Mouse (Mus musculus): ENCODE data around the gene Lrba.
A peak's percentile ranks its signal among the peaks of the same experiment; 100 is the strongest.

The Lrba gene

DNA sequence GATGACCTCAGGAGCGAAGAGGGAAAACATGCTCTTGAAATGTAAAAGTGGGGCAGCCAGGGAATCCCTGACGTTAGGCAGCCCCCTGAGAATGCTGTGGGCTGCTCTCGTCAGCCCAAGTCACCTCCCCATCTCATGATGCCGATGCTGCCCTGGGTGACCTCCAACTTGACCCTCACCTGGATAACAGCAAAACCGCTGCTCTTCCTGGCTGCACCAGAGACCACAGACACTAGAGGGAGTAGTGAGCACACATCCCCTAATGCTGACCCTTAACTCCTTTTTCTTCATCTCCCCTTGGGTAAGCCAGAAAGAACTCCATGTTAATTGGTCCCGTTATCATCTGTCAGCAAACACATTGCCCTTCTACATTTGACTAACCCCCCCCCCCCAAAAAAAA is 572.2 kb downstream of the Lrba start:
- no peak for DNase-seq (ENCODE audit: low read depth, low spot score)

- no peak for DNase-seq (ENCODE audit: low read depth, low spot score)
Observed at GRCm38 (mm10) chr3:86797871-86798460, 573.5 kb downstream of the Lrba start.

GRCm38 (mm10) chr3:86799041-86799440 is 574.6 kb downstream of the Lrba start:
- DNase-seq (ENCODE audit: low read depth, low spot score), result no peak

DNA sequence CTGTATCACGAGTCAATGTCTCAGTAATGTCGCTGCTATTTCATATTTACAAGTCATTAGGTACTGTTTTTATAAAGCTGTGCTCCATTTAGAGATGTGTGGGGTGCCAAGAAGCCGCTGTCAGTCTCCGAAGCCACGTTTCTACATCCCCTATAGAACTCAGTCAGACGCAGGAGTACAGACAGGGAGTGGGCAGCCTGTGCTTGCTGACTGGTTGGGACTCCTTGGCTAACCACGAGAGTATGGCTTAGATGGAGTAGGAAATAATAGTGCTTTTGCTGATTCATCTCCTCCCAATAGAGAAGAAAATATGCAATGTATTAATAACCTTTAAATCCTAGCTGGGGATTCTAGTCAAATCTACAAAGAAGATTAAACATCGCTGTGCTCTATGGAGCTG is 576.4 kb downstream of the Lrba start:
- DNase-seq (ENCODE audit: low read depth, low spot score), result no peak

GRCm38 (mm10) chr3:86802825-86803224 is 578.3 kb downstream of the Lrba start:
- DNase-seq (ENCODE audit: low read depth, low spot score), result no peak

GRCm38 (mm10) chr3:86804265-86804664 is 579.8 kb downstream of the Lrba start:
- peak; percentile 85 for DNase-seq (ENCODE audit: low read depth, low spot score)

DNA sequence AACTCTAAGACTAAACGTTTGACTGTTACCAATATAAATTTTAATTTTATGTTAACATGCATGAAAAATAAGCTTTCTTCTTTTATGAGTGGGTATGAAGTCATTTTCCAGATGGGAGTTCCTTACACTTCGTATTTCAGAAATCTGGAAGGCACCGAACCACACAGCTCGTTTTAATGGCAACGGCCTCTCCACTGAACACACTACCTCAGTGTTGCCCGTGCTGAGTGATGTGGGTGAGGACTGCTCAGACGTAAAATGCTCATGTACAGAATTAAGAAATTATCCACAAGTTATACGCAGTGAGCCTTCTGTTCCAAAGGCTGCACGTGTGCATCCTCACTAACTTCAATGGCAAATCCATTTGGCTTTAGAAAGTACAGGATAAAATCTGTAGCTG is 582.4 kb downstream of the Lrba start:
- no peak for DNase-seq (ENCODE audit: low read depth, low spot score)

DNA sequence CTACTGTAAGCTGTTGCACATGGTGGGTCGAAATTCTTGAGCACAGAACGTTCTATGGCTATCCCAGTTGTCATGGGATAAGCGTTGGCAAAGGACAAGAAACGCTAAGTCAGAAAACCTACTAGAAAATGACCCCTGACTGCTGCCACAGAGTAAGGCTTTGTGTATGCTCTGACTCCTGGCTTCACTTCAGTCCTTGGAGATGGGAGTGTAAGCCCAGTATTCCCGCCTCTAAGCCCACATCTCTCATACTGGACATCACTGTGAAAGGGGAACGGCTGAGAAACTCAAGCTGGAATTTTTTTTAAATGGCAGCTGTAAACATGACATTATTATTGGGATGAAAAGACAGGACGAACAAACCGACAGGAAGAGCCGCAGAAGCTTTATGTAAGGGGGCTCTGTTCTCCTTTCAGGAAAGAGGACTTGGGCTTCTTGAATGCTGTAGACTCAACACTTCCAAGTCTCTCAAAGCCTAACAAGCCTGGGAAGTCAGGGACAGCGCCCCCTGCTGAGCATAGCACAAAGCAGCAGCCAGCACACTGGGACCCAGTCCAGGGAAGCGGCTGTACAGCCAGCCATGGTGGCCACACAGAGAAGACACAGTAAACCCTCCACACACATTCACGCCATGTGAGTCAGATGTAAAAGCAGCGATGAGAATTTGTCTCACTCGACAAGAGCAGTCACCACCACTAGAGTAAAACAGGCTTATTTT is 583.4 kb downstream of the Lrba start:
- no peak for DNase-seq (ENCODE audit: low read depth, low spot score)

DNA sequence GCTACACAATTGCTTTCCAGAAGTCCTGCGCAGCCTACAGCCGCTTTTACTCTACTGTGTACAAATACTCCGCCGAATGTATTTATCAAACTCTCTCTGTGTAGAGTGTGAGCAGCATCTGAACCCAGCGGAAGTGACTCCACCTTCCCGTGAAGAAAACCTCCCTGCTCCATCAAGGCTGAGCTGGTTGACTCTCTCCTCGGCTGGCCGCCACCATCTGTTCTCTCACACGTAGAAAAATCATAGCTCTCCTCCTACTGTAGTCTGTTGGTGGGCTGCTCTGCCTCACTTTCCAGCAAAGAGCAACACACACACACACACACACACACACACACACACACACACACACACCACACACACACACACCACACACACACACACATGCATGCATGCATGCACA is 584.7 kb downstream of the Lrba start:
- DNase-seq (ENCODE audit: low read depth, low spot score), result no peak

- DNase-seq (ENCODE audit: low read depth, low spot score), result no peak
Observed at GRCm38 (mm10) chr3:86809646-86810045, 585.2 kb downstream of the Lrba start.

- no peak for DNase-seq (ENCODE audit: low read depth, low spot score)
Observed at GRCm38 (mm10) chr3:86810908-86811307, 586.4 kb downstream of the Lrba start.

GRCm38 (mm10) chr3:86812689-86813088 is 588.2 kb downstream of the Lrba start:
- DNase-seq (ENCODE audit: low read depth, low spot score), result no peak

- no peak for DNase-seq (ENCODE audit: low read depth, low spot score)
Observed at GRCm38 (mm10) chr3:86818001-86818585, 593.6 kb downstream of the Lrba start.

- DNase-seq (ENCODE audit: low read depth, low spot score), result no peak
Observed at GRCm38 (mm10) chr3:86819372-86819771, 594.9 kb downstream of the Lrba start.

GRCm38 (mm10) chr3:86820344-86820743 is 595.9 kb downstream of the Lrba start:
- no peak for DNase-seq (ENCODE audit: low read depth, low spot score)

GRCm38 (mm10) chr3:86821383-86821782 is 596.9 kb downstream of the Lrba start:
- DNase-seq (ENCODE audit: low read depth, low spot score), result no peak

GRCm38 (mm10) chr3:86827506-86827905 is 603.0 kb downstream of the Lrba start:
- DNase-seq (ENCODE audit: low read depth, low spot score), result no peak

GRCm38 (mm10) chr3:86832115-86832514 is 607.6 kb downstream of the Lrba start:
- DNase-seq (ENCODE audit: low read depth, low spot score), result no peak
